Mouse (Mus musculus): ENCODE results near the gene Cdkn2aip.

The Cdkn2aip gene

GRCm38 (mm10) chr8:47697696-47698095, 16.0 kb downstream of the Cdkn2aip start:
- in situ Hi-C loops (cut with MboI, MseI), result no loop called here

GRCm38 (mm10) chr8:47695431-47696105, 18.2 kb downstream of the Cdkn2aip start:
- in situ Hi-C loops (cut with MboI, MseI), result no loop called here

GRCm38 (mm10) chr8:47693119-47693518, 20.6 kb downstream of the Cdkn2aip start:
- in situ Hi-C loops (cut with MboI, MseI), result no loop called here

GRCm38 (mm10) chr8:47691831-47692230, 21.9 kb downstream of the Cdkn2aip start:
- in situ Hi-C loops (cut with MboI, MseI), result no loop called here

DNA sequence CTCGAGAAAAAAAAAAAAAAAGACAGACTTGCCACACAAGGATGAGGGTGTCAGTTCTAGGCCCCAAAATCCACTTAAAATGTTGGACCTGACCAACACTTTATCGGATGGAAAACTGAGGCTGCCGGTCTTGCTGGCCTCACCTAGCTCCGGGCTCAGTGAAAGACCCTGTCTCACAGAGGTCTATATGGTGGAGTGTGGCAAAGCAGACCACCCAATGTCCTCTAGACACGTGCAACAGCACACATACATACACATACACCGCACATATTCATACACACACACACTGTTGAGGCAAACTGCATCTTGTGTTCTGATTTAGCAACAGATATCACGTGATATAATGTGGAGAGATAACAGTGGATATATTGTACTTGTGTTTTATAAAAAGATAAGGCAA, 22.4 kb downstream of the Cdkn2aip start:
- in situ Hi-C loops (cut with MboI, MseI), result no loop called here

DNA sequence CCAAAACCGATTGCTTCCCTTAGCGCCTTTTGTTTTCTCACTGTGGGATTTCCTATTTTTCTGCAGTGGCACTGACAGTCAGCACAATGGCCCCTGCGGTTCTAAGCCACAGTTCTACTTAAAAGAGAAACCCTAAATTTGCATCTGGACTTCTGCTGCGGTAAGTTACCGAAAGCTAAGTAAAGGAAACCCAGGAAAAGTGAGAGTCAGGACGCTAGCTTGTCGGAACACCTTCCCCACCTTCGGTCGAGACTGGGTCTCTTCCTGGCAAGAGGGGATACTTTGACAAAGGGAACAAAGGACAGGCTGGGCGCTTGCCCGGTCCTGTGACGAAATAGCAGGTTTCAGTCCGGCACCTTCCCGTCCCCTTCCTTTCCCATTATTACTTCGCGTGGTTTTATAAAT, 23.1 kb downstream of the Cdkn2aip start:
- in situ Hi-C loops (cut with MboI, MseI), result no loop called here

- in situ Hi-C loops (cut with MboI, MseI), result loop anchor here (10.0 kb wide), 1 partner anchor 145 kb away; no protein-coding TSS in a partner anchor
These were observed 23.9 kb downstream of the Cdkn2aip start for GRCm38 (mm10) chr8:47689704-47690326.

DNA sequence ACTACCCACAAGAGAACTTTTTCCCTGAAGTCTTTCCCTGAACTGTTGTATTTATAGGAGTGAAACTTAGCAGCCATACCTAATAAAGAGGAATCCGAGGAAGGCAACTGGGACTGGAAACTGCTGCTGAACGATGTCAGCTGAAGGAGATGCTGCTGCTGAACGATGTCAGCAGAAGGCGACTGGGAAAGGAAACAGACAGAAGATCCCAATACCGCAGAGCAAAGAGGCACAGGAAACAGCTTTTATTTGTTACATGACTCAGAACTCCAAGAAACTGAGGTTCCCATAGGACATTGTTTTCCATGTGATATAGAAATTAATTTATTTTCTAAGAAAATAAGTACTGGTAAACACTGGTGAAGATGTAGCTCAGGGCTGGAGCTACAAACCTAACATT, 29.3 kb downstream of the Cdkn2aip start:
- in situ Hi-C loops (cut with MboI, MseI), result loop anchor here (10.0 kb wide), 1 partner anchor 140 kb away; no protein-coding TSS in a partner anchor

DNA sequence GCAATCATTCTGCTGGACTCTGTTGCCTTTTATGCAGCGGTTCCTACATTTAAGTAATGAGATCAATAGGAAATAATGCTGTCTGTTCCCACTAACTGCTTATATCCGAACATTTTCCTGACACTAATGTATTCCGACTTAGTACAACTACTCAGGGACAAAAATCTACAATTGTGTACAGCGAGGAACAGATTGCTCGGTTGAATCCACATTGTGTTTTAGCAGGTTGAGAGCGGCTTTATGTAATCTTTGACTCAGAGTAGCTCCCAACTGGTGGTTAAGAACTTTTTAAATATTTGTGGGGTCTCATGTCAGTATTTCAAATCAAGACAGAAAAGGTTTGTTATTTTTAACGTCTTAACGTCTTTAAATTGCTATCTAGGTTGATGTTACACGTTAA, 29.7 kb downstream of the Cdkn2aip start:
- in situ Hi-C loops (cut with MboI, MseI), result loop anchor here (10.0 kb wide), 1 partner anchor 139 kb away; no protein-coding TSS in a partner anchor

- in situ Hi-C loops (cut with MboI, MseI), result loop anchor here (10.0 kb wide), 1 partner anchor 136 kb away; no protein-coding TSS in a partner anchor
These were observed 33.4 kb downstream of the Cdkn2aip start for GRCm38 (mm10) chr8:47680306-47680705.

GRCm38 (mm10) chr8:47679603-47680002, 34.1 kb downstream of the Cdkn2aip start:
- in situ Hi-C loops (cut with MboI, MseI), result loop anchor here (5.0 to 10.0 kb wide), 2 partner anchors 33 to 135 kb away; partner anchors contain the start of gene Cdkn2aip

- in situ Hi-C loops (cut with MboI, MseI), result loop anchor here (5.0 kb wide), 1 partner anchor 36 kb away; the partner anchor contains the start of gene Cdkn2aip
These were observed 37.1 kb downstream of the Cdkn2aip start for GRCm38 (mm10) chr8:47676631-47677030.

DNA sequence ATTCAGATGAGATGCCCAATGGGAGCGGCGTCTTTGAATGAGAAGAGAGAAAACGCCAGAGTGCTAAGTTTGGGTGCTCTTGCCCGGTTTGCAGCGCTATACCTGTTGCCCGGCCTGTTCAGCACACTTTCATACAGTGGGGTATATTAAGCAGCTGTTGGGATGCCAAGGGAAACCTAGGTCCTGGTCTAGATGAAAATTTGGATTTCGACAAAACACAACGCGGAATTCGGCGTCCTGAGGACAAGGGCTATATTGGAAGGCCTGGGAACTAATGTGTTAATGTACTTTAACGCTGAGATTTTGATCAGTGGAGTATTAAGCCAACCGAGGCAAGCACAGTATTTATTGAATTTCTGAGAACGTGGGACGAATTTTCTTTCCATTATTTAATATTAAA, 37.5 kb downstream of the Cdkn2aip start:
- in situ Hi-C loops (cut with MboI, MseI), result loop anchor here (5.0 kb wide), 1 partner anchor 36 kb away; the partner anchor contains the start of gene Cdkn2aip

GRCm38 (mm10) chr8:47675786-47676185, 37.9 kb downstream of the Cdkn2aip start:
- in situ Hi-C loops (cut with MboI, MseI), result loop anchor here (5.0 kb wide), 1 partner anchor 37 kb away; the partner anchor contains the start of gene Cdkn2aip

DNA sequence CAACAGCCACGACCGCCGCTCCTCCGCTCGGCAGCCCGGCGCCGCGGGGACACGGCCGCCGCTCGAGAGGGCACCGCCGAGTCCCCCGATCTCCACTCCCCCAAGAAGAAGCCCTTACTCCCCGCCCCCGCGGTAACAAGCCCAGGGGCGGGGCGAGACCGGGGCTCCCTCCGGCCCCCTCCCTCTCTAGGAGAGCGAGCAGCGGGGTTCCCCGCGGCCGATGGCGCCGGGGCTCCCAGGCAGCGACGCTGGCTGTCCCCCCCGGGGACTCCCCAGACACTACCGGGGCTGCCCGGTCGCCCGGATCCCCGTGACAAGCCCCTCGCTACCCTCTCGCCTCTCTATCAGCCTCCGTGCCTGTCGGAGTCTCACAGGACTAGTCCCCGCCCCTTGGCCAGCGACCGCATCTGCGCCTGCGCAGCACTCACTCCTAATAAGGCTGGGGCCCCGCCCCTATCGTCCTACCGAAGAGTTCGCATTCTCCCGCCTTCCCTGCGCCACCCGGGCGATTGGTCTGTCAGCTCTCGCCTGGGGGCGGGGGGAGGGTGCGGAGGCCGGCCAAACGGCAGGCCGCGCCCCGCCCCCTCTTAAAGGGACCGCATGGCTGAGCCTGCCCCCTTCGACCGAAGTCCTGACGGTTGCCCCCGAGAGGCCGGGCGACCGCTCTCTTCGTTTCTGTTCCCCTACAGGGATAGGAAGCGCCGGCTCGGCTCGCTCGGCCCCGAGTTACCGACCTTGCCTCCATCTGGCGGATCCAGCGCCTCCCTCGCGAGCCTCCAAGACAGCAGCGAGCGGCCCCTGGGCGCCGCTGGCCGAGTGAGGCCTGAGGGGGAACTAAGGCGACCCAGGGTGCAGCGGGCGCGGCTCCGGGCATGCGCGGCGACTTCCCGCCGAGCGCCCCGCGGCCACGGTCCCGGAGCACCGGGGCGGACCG, 38.7 kb downstream of the Cdkn2aip start, which contains the start of gene Ing2:
Gene Ing2, minus strand, starts transcription at position 780 of the 934 bp plus-strand sequence.
- in situ Hi-C loops (cut with MboI, MseI), result loop anchor here (5.0 kb wide), 1 partner anchor 37 kb away; the partner anchor contains the start of gene Cdkn2aip

- in situ Hi-C loops (cut with MboI, MseI), result no loop called here
These were observed 39.5 kb downstream of the Cdkn2aip start for GRCm38 (mm10) chr8:47674140-47674776.

DNA sequence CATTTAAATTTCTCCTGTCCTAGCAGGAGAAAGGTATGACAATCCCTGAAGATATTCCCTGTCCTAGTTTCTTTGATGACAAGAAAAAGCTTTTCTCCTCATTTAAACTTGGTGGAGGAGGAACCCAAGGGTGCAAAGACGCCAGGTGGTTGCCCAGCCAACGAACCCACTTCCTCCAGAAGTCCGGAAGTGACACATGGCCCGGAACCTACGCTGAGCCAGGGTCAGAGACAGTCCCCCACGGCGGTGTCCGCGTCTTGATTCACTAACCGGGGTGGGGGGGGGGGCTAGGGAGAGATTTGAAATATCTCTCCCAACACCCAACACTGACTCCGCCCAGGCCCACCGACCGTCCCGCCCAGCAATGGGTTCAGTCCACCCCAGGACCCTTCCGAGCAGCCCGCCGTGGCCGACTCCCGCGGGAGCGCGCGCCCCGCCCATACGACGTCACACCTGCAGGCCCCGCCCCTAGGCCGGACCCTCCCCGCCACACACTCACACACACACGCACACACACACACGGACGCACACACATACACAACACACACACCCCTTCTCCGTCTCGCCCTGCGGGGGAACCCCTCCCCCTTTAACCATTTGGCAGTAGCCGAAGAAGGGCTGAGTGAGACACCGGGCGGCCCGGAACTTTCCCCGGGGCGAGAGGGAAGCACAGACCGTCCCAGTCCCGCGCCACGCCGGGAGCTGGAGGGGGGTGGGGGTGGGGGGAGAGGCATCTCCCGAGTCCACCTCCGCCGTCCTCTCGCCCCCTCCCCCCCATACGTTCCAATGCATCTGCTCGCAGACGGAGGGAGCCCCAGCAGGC, 40.2 kb downstream of the Cdkn2aip start:
- in situ Hi-C loops (cut with MboI, MseI), result no loop called here

GRCm38 (mm10) chr8:47664231-47664785, 49.4 kb downstream of the Cdkn2aip start:
- in situ Hi-C loops (cut with MboI, MseI), result no loop called here

DNA sequence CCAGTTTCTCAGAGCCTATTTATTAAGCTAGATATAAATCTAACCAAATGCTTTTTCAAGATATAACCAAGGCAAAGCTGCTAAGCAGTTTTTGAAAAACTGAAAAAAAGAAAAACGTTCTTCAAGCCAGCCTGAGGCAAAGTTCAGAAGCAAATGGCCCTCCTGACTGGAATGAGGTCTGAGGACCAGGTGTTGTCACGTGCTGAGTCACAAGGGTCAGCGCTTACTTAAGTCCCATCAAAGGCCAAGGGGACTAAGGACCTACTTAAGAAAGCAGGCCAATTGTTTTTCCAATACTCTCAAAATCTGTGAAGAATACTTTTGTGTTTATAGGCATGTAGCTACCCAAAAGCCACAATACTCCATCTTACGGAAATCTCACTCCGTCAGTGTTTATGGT, 50.5 kb downstream of the Cdkn2aip start:
- in situ Hi-C loops (cut with MboI, MseI), result no loop called here

DNA sequence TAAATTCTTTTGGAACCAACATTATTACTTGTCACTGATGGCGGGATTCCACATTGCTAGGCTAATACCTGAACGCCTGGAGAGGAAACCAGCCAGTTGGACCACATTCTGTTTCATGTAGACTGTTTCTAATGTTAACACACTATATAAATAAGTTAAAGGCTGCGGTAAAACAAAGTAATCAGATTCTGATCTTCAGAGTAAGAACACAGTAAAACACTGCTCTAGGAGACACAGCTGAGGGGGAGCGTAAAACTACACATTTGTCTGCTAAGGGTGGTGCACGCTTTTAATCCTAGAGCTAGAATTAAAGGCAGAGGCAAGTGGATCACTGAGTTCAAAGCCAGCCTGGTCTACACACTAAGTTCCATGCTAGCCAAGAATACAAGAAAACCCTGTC, 51.0 kb downstream of the Cdkn2aip start:
- in situ Hi-C loops (cut with MboI, MseI), result no loop called here

Measured in T-helper 2 cell (primary cell).